Mouse (Mus musculus): ENCODE data around the gene Tubb5. TPM values are rescaled to one million over a fixed set of nuclear protein-coding genes. Genes with fewer than 3 reads are reported as not detected.
"Not testable (repeated sequence)": the region's sequence is repeated elsewhere in the genome, so short reads cannot be mapped to it uniquely, and the experiment has no call there.

Tubb5 gene
- polyA plus RNA-seq, 1 experiment = 1,522 TPM

GRCm38 (mm10) chr17:35843514-35843913 is 5.4 kb upstream of the Tubb5 start:
- no peak overlapping the region for H3K27ac ChIP-seq (ENCODE audit: control insufficient read depth, insufficient read depth, low read length)

GRCm38 (mm10) chr17:35842006-35842405 is 3.9 kb upstream of the Tubb5 start:
- TF ChIP-seq CTCF (IDR thresholded peaks at IDR 0.05; ENCODE audit: borderline replicate concordance, control insufficient read depth, extremely low read depth, insufficient read depth, low read length, poor library complexity) (no peak), POLR2A (IDR thresholded peaks at IDR 0.05; ENCODE audit: control insufficient read depth, extremely low read depth, insufficient read depth, low read length, poor library complexity) (no peak)
- peak overlapping the region; percentile 70 for H3K27ac ChIP-seq (ENCODE audit: control insufficient read depth, insufficient read depth, low read length)
- DNase-seq = peak; percentile 23
- peaks cover 9% of the 10 kb centered on the region for H3K4me1 ChIP-seq (replicated peaks; ENCODE audit: control insufficient read depth, insufficient read depth, low read length)
- WGBS = 8% methylated on average over 11 of the region's 11 CpGs
- peaks cover 8% of the 10 kb centered on the region for H3K36me3 ChIP-seq (ENCODE audit: control insufficient read depth, insufficient read depth, low read length)
- H3K27me3 ChIP-seq (ENCODE audit: control insufficient read depth, insufficient read depth, low read length) = no peaks in the 10 kb centered on the region
- H3K4me3 ChIP-seq (ENCODE audit: control insufficient read depth, insufficient read depth, low read length) = peak overlapping the region; percentile 61

More at GRCm38 (mm10) chr17:35843514-35843913, 5.4 kb upstream of the Tubb5 start:
- Histone ChIP-seq H3K36me3 (ENCODE audit: control insufficient read depth, insufficient read depth, low read length) (peaks cover 18% of the 10 kb centered on the region), H3K4me3 (ENCODE audit: control insufficient read depth, insufficient read depth, low read length) (no peak overlapping the region), H3K27me3 (ENCODE audit: control insufficient read depth, insufficient read depth, low read length) (no peaks in the 10 kb centered on the region), H3K4me1 (replicated peaks; ENCODE audit: control insufficient read depth, insufficient read depth, low read length) (peaks cover 8% of the 10 kb centered on the region)
- DNase-seq = peak; percentile 28
- no peak for TF ChIP-seq POLR2A (IDR thresholded peaks at IDR 0.05; ENCODE audit: control insufficient read depth, extremely low read depth, insufficient read depth, low read length, poor library complexity)
- no peak for TF ChIP-seq CTCF (IDR thresholded peaks at IDR 0.05; ENCODE audit: borderline replicate concordance, control insufficient read depth, extremely low read depth, insufficient read depth, low read length, poor library complexity)
- WGBS = 98% methylated on average over 3 of the region's 3 CpGs

DNA sequence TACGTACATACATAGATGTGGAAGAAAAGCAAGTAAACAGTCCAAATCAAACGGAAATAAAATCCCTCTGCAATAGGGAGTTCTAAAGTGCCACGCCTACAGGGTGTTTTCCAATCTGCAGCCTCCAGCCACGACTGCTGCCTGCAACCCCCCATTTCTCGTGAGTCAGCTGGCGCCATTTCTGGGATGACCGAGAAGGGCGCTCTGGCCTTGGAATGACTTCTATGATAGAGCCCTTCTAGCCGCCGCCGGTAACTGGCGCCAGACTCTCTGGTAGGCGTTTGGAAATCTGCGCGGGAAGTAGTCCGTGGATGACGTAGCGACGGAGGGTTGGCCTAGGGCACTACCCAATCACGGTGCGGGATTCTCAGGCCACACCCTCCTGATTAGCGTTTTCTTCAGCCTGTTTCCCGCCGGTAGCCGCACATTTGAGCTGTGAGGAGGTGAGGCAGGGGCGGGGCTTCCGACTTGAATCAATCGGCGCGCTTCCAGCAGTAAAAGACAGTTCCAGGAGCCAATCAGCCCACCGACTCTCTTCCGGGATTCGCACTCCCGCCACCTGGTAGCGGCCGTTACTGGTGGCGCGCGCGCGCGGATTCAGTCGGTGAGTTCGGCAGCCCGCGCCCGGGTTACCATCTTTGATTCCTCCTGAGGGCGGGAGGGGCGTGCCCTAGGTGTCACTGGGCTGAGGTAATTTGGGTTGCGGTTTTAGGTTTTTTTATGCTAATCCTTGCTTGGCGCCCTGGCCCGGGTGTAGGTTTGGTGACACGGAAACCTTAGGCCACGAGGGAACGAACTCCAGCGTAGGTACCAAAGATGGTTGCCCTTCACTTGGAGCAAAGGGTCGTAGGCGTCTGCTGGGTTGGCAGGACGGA is 3.2 kb upstream of the Tubb5 start, which contains the start of gene Mdc1:
TSS of gene Mdc1 (plus strand) at position 440 of the 875 bp plus-strand sequence.
- H3K27ac ChIP-seq (ENCODE audit: control insufficient read depth, insufficient read depth, low read length) = peak within 1 kb of the TSS; percentile 70
- peak within 1 kb of the TSS; percentile 61 for H3K4me3 ChIP-seq (ENCODE audit: control insufficient read depth, insufficient read depth, low read length)
- peaks cover 10% of the 10 kb centered on the region for H3K36me3 ChIP-seq (ENCODE audit: control insufficient read depth, insufficient read depth, low read length)
- TF ChIP-seq CTCF (IDR thresholded peaks at IDR 0.05; ENCODE audit: borderline replicate concordance, control insufficient read depth, extremely low read depth, insufficient read depth, low read length, poor library complexity) (peak; percentile 28; the same call in 1 of the 2 replicates), POLR2A (IDR thresholded peaks at IDR 0.05; ENCODE audit: control insufficient read depth, extremely low read depth, insufficient read depth, low read length, poor library complexity) (peak; percentile 66; the same call in 1 of the 2 replicates)
- peak; percentile 99 for DNase-seq
- H3K27me3 ChIP-seq (ENCODE audit: control insufficient read depth, insufficient read depth, low read length) = no peaks in the 10 kb centered on the region
- peaks cover 12% of the 10 kb centered on the region for H3K4me1 ChIP-seq (replicated peaks; ENCODE audit: control insufficient read depth, insufficient read depth, low read length)
- under 1% methylated on average over 59 of the region's 59 CpGs for WGBS

DNA sequence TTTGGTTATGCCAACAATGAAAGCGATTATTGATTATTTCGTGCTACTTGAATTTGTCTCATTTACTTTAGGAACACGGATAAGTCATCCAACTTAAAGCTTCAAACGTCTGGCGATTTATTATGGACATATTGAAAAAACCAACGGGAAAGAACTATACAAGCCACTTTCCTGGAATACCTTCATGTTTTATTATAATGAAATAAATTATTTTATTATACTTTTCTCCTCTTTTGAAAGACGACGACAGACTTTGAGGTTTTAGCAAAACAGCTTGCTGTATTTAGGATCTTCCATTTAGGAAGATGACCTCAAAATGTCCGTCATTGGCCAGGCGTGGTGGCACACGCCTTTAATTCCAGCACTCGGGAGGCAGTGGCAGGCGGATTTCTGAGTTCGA is 2.5 kb upstream of the Tubb5 start:
- no peak overlapping the region for H3K4me3 ChIP-seq (ENCODE audit: control insufficient read depth, insufficient read depth, low read length)
- 52% methylated on average over 14 of the region's 14 CpGs for WGBS
- TF ChIP-seq CTCF (IDR thresholded peaks at IDR 0.05; ENCODE audit: borderline replicate concordance, control insufficient read depth, extremely low read depth, insufficient read depth, low read length, poor library complexity) = no peak
- no peak for TF ChIP-seq POLR2A (IDR thresholded peaks at IDR 0.05; ENCODE audit: control insufficient read depth, extremely low read depth, insufficient read depth, low read length, poor library complexity)
- no peaks in the 10 kb centered on the region for H3K27me3 ChIP-seq (ENCODE audit: control insufficient read depth, insufficient read depth, low read length)
- DNase-seq = no peak
- peaks cover 10% of the 10 kb centered on the region for H3K36me3 ChIP-seq (ENCODE audit: control insufficient read depth, insufficient read depth, low read length)
- H3K4me1 ChIP-seq (replicated peaks; ENCODE audit: control insufficient read depth, insufficient read depth, low read length) = peaks cover 18% of the 10 kb centered on the region
- no peak overlapping the region for H3K27ac ChIP-seq (ENCODE audit: control insufficient read depth, insufficient read depth, low read length)

- peak; percentile 32 for DNase-seq
- 82% methylated on average over 3 of the region's 3 CpGs for WGBS
- peaks cover 26% of the 10 kb centered on the region for H3K36me3 ChIP-seq (ENCODE audit: control insufficient read depth, insufficient read depth, low read length)
- not testable (repeated sequence) for H3K27ac ChIP-seq (ENCODE audit: control insufficient read depth, insufficient read depth, low read length); H3K27me3 ChIP-seq (ENCODE audit: control insufficient read depth, insufficient read depth, low read length); H3K4me3 ChIP-seq (ENCODE audit: control insufficient read depth, insufficient read depth, low read length)
- peaks cover 27% of the 10 kb centered on the region for H3K4me1 ChIP-seq (replicated peaks; ENCODE audit: control insufficient read depth, insufficient read depth, low read length)
Measured at GRCm38 (mm10) chr17:35839002-35839401, 896 bp upstream of the Tubb5 start.

- Histone ChIP-seq H3K27me3 (ENCODE audit: control insufficient read depth, insufficient read depth, low read length) (no peaks in the 10 kb centered on the region), H3K4me1 (replicated peaks; ENCODE audit: control insufficient read depth, insufficient read depth, low read length) (peaks cover 27% of the 10 kb centered on the region), H3K4me3 (ENCODE audit: control insufficient read depth, insufficient read depth, low read length) (peak overlapping the region; percentile 18; the same call in 1 of the 2 replicates), H3K36me3 (ENCODE audit: control insufficient read depth, insufficient read depth, low read length) (peaks cover 30% of the 10 kb centered on the region), H3K27ac (ENCODE audit: control insufficient read depth, insufficient read depth, low read length) (peak overlapping the region; percentile 44; the same call in 1 of the 2 replicates)
- DNase-seq = peak; percentile 24
- TF ChIP-seq POLR2A (IDR thresholded peaks at IDR 0.05; ENCODE audit: control insufficient read depth, extremely low read depth, insufficient read depth, low read length, poor library complexity) (no peak), CTCF (IDR thresholded peaks at IDR 0.05; ENCODE audit: borderline replicate concordance, control insufficient read depth, extremely low read depth, insufficient read depth, low read length, poor library complexity) (no peak)
- 5% methylated on average over 5 of the region's 5 CpGs for WGBS
Measured at GRCm38 (mm10) chr17:35838570-35838969, 464 bp upstream of the Tubb5 start.
